Mouse (Mus musculus) embryonic facial prominence, embryonic 14.5 days (tissue): ENCODE measurements at regions not wholly inside any gene's neighbourhood (a gene's known extent, or its start where the extent isn't known, plus 50 kb on each side); places are given as distances from the start of the nearest gene placed in this dataset.

Experiments used
- ATAC-seq: fragments of 200-750 bp; cut with Nextera tagmentation; 2 replicates; pipeline ENCODE4 v1.8.0; 2017; ENCODE audit warnings: low read depth, moderate number of reproducible peaks, moderate TSS enrichment
- DNase-seq: peaks from one replicate; pipeline ENCODE4 v3.0.0-alpha.2; 2015; ENCODE audit warnings: low spot score
- H3K27ac ChIP-seq: fragments of 300-500 bp; sonication (generic); replicated peaks from 2 replicates; pipeline ENCODE4 v1.5.1; 2014; ENCODE audit warnings: low read depth, mild to moderate bottlenecking, low read length, moderate library complexity
- H3K27me3 ChIP-seq: fragments of 300-500 bp; sonication (generic); replicated peaks from 2 replicates; pipeline ENCODE4 v1.6.1; 2014; ENCODE audit warnings: low read length; ENCODE audit not compliant: control insufficient read depth, insufficient read depth
- H3K36me3 ChIP-seq: fragments of 300-500 bp; sonication (generic); 2 replicates; pipeline ENCODE4 v1.6.1; 2014; ENCODE audit warnings: low read length, mixed read lengths; ENCODE audit not compliant: control insufficient read depth, insufficient read depth
- H3K4me1 ChIP-seq: fragments of 300-500 bp; sonication (generic); 2 replicates; pipeline ENCODE4 v1.6.1; 2014; ENCODE audit warnings: antibody characterized with exemption, low read length; ENCODE audit not compliant: control insufficient read depth, insufficient read depth
- H3K4me2 ChIP-seq: fragments of 300-500 bp; sonication (generic); 2 replicates; pipeline ENCODE4 v1.6.1; 2014; ENCODE audit warnings: low read depth, mild to moderate bottlenecking, low read length, moderate library complexity, mixed read lengths
- H3K4me3 ChIP-seq: fragments of 300-500 bp; sonication (generic); 2 replicates; pipeline ENCODE4 v1.5.1; 2014; ENCODE audit warnings: low read depth, mild to moderate bottlenecking, low read length
- H3K9ac ChIP-seq: fragments of 300-500 bp; sonication (generic); 2 replicates; pipeline ENCODE4 v1.6.1; 2014; ENCODE audit warnings: low read depth, mild to moderate bottlenecking, low read length, moderate library complexity, mixed read lengths
- H3K9me3 ChIP-seq: fragments of 300-500 bp; sonication (generic); 2 replicates; pipeline ENCODE4 v1.6.1; 2016; ENCODE audit warnings: low read length; ENCODE audit not compliant: control insufficient read depth
- WGBS: fragments of 180-500 bp; shearing (Covaris S2); extraction: QIAGEN DNeasy Blood & Tissue Kit; methylation state at CpG from one replicate; pipeline ENCODE4 v1.1.7; 2014; 5-methylcytosine and 5-hydroxymethylcytosine counted together

- 20% methylated on average over 8 of the region's 8 CpGs for WGBS
- Histone ChIP-seq H3K4me2 (0 out of 2 replicates have a peak overlapping the region, but pooled peaks have one; percentile 8), H3K9ac (no peak overlapping the region), H3K27ac (no peak overlapping the region), H3K36me3 (no peaks in the 10 kb centered on the region), H3K4me1 (peaks cover 6% of the 10 kb centered on the region; the same call in 1 of the 2 replicates), H3K9me3 (no peaks in the 10 kb centered on the region), H3K4me3 (no peak overlapping the region), H3K27me3 (no peaks in the 10 kb centered on the region)
- ATAC-seq (0 out of 2 replicates have a peak, but pooled peaks have one; percentile 53), DNase-seq (peak; percentile 72)
Measured at GRCm38 (mm10) chr4:55145968-55146367, 201.1 kb downstream of the Zfp462 start.

GRCm38 (mm10) chr4:55148380-55148779 lies 201.5 kb upstream of the Rad23b start:
- ATAC-seq (no peak), DNase-seq (no peak)
- Histone ChIP-seq H3K4me1 (peaks cover 6% of the 10 kb centered on the region; the same call in 1 of the 2 replicates), H3K4me2 (no peak overlapping the region), H3K27me3 (no peaks in the 10 kb centered on the region), H3K36me3 (no peaks in the 10 kb centered on the region), H3K4me3 (no peak overlapping the region), H3K9me3 (no peaks in the 10 kb centered on the region), H3K27ac (no peak overlapping the region), H3K9ac (no peak overlapping the region)
- WGBS: 83% methylated on average over 1 of the region's 1 CpGs

- Histone ChIP-seq H3K9me3 (no peaks in the 10 kb centered on the region), H3K27ac (no peak overlapping the region), H3K9ac (no peak overlapping the region), H3K4me2 (no peak overlapping the region), H3K27me3 (no peaks in the 10 kb centered on the region), H3K4me1 (no peaks in the 10 kb centered on the region), H3K36me3 (no peaks in the 10 kb centered on the region), H3K4me3 (no peak overlapping the region)
- WGBS: 89% methylated on average over 3 of the region's 3 CpGs
- DNase-seq (no peak), ATAC-seq (no peak)
Measured at GRCm38 (mm10) chr4:55154556-55154955, 195.3 kb upstream of the Rad23b start.

- Histone ChIP-seq H3K27ac (no peak overlapping the region), H3K27me3 (no peaks in the 10 kb centered on the region), H3K9me3 (no peaks in the 10 kb centered on the region), H3K9ac (no peak overlapping the region), H3K36me3 (no peaks in the 10 kb centered on the region), H3K4me2 (no peak overlapping the region), H3K4me3 (no peak overlapping the region), H3K4me1 (no peaks in the 10 kb centered on the region)
- DNase-seq (no peak), ATAC-seq (no peak)
- 90% methylated on average over 6 of the region's 6 CpGs for WGBS
Measured at GRCm38 (mm10) chr4:55158166-55158739, 191.6 kb upstream of the Rad23b start.

GRCm38 (mm10) chr4:55166266-55166665 lies 183.6 kb upstream of the Rad23b start:
- Histone ChIP-seq H3K4me1 (no peaks in the 10 kb centered on the region), H3K4me3 (no peak overlapping the region), H3K9ac (no peak overlapping the region), H3K27ac (no peak overlapping the region), H3K9me3 (no peaks in the 10 kb centered on the region), H3K36me3 (no peaks in the 10 kb centered on the region), H3K27me3 (no peaks in the 10 kb centered on the region), H3K4me2 (no peak overlapping the region)
- ATAC-seq (no peak), DNase-seq (no peak)
- 85% methylated on average over 6 of the region's 6 CpGs for WGBS

GRCm38 (mm10) chr4:55169063-55169462 lies 180.8 kb upstream of the Rad23b start:
- no peak overlapping the region for H3K4me3 ChIP-seq
- DNase-seq: no peak
- H3K9me3 ChIP-seq: no peaks in the 10 kb centered on the region
- no peaks in the 10 kb centered on the region for H3K4me1 ChIP-seq
- H3K9ac ChIP-seq: no peak overlapping the region
- 72% methylated on average over 7 of the region's 7 CpGs for WGBS
- no peak overlapping the region for H3K27ac ChIP-seq
- no peaks in the 10 kb centered on the region for H3K36me3 ChIP-seq
- no peak for ATAC-seq
- no peaks in the 10 kb centered on the region for H3K27me3 ChIP-seq
- no peak overlapping the region for H3K4me2 ChIP-seq

GRCm38 (mm10) chr4:55172334-55172891 lies 177.4 kb upstream of the Rad23b start:
- no peak for DNase-seq
- H3K27me3 ChIP-seq: no peaks in the 10 kb centered on the region
- no peak overlapping the region for H3K4me2 ChIP-seq
- no peaks in the 10 kb centered on the region for H3K36me3 ChIP-seq
- no peaks in the 10 kb centered on the region for H3K4me1 ChIP-seq
- 78% methylated on average over 6 of the region's 6 CpGs for WGBS
- H3K27ac ChIP-seq: no peak overlapping the region
- H3K4me3 ChIP-seq: no peak overlapping the region
- H3K9me3 ChIP-seq: no peaks in the 10 kb centered on the region
- ATAC-seq: no peak
- no peak overlapping the region for H3K9ac ChIP-seq

GRCm38 (mm10) chr4:55176026-55176425 lies 173.8 kb upstream of the Rad23b start:
- no peak overlapping the region for H3K9ac ChIP-seq
- no peaks in the 10 kb centered on the region for H3K27me3 ChIP-seq
- H3K36me3 ChIP-seq: no peaks in the 10 kb centered on the region
- ATAC-seq: no peak
- no peak for DNase-seq
- no peak overlapping the region for H3K27ac ChIP-seq
- H3K9me3 ChIP-seq: no peaks in the 10 kb centered on the region
- H3K4me3 ChIP-seq: no peak overlapping the region
- H3K4me1 ChIP-seq: no peaks in the 10 kb centered on the region
- WGBS: 52% methylated on average over 3 of the region's 3 CpGs
- no peak overlapping the region for H3K4me2 ChIP-seq

- WGBS: 48% methylated on average over 2 of the region's 2 CpGs
- Histone ChIP-seq H3K36me3 (no peaks in the 10 kb centered on the region), H3K4me1 (no peaks in the 10 kb centered on the region), H3K9ac (no peak overlapping the region), H3K27ac (no peak overlapping the region), H3K27me3 (no peaks in the 10 kb centered on the region), H3K9me3 (no peaks in the 10 kb centered on the region), H3K4me2 (no peak overlapping the region), H3K4me3 (no peak overlapping the region)
- DNase-seq (peak; percentile 69), ATAC-seq (peak; percentile 80)
Measured at GRCm38 (mm10) chr4:55179456-55179855, 170.4 kb upstream of the Rad23b start.
